Mouse (Mus musculus) cerebellum, adult 2 months (tissue): ENCODE results near the gene Sall1. TPM values are rescaled to one million over a fixed set of nuclear protein-coding genes. Genes with fewer than 3 reads are reported as not detected.

Experiments used
- DNase-seq, 2 experiments: peaks; one replicate each; pipeline ENCODE4 v3.0.0; 2021
- H3K27ac ChIP-seq: fragments of 200-500 bp; 2 replicates; pipeline ENCODE4 v1.5.1; 2012; ENCODE audit warnings: low read length, control low read depth, inconsistent platforms; ENCODE audit not compliant: insufficient read depth
- H3K27me3 ChIP-seq: fragments of 200-500 bp; 2 replicates; pipeline ENCODE4 v1.6.1; 2012; ENCODE audit warnings: inconsistent platforms, mild to moderate bottlenecking, low read length, moderate library complexity; ENCODE audit not compliant: control insufficient read depth, insufficient read depth
- H3K4me1 ChIP-seq: fragments of 200-500 bp; 2 replicates; pipeline ENCODE4 v1.6.1; 2011; ENCODE audit warnings: low read length; ENCODE audit not compliant: control insufficient read depth, insufficient read depth
- H3K4me3 ChIP-seq: fragments of 200-500 bp; replicated peaks from 2 replicates; pipeline ENCODE3; 2011; ENCODE audit warnings: mild to moderate bottlenecking, low read depth, low read length, control low read depth; ENCODE audit not compliant: insufficient read depth
- CTCF ChIP-seq: fragments of 200-500 bp; IDR thresholded peaks from 2 replicates; pipeline ENCODE4 v1.5.1; 2011; ENCODE audit warnings: low read depth, mild to moderate bottlenecking, control low read depth, low read length, moderate library complexity, borderline replicate concordance; ENCODE audit not compliant: insufficient read depth
- POLR2A ChIP-seq: fragments of 200-500 bp; IDR thresholded peaks from 2 replicates; pipeline ENCODE4 v1.6.1; 2011; ENCODE audit warnings: low read length, control low read depth, borderline replicate concordance; ENCODE audit not compliant: insufficient read depth
- WGBS: fragments of 180-500 bp; shearing (Covaris S2); methylation state at CpG from one replicate; pipeline ENCODE4 v1.1.7; 2018; 5-methylcytosine and 5-hydroxymethylcytosine counted together
- polyA plus RNA-seq: library from polyadenylated mRNA; depleted of rRNA; stranded (reverse); fragments of >200 nt; gene quantifications from 2 replicates; pipeline ENCODE4 v1.2.3, GENCODE M21; 2012

Sall1 gene
- polyA plus RNA-seq, 1 experiment: 8.2 TPM

GRCm38 (mm10) chr8:89003336-89003896 is 40.5 kb downstream of the Sall1 start:
- 14% methylated on average over 8 of the region's 8 CpGs for WGBS
- DNase-seq: no peak

GRCm38 (mm10) chr8:89002128-89002527 is 41.8 kb downstream of the Sall1 start:
- Histone ChIP-seq H3K27me3 (peaks cover 2% of the 10 kb centered on the region; the same call in 1 of the 2 replicates), H3K4me3 (no peak overlapping the region), H3K4me1 (no peaks in the 10 kb centered on the region), H3K27ac (no peak overlapping the region)
- 74% methylated on average over 2 of the region's 2 CpGs for WGBS
- no peak for DNase-seq
- TF ChIP-seq POLR2A (no peak), CTCF (no peak)

More at GRCm38 (mm10) chr8:89003336-89003896, 40.5 kb downstream of the Sall1 start:
- Histone ChIP-seq H3K27me3 (peaks cover 3% of the 10 kb centered on the region; the same call in 1 of the 2 replicates), H3K4me3 (no peak overlapping the region), H3K4me1 (no peaks in the 10 kb centered on the region), H3K27ac (no peak overlapping the region)
- TF ChIP-seq CTCF (no peak), POLR2A (no peak)

GRCm38 (mm10) chr8:88997276-88997675 is 46.7 kb downstream of the Sall1 start:
- no peaks in the 10 kb centered on the region for H3K27me3 ChIP-seq
- TF ChIP-seq POLR2A (no peak), CTCF (no peak)
- no peaks in the 10 kb centered on the region for H3K4me1 ChIP-seq
- no peak overlapping the region for H3K27ac ChIP-seq
- WGBS: 93% methylated on average over 2 of the region's 2 CpGs
- no peak overlapping the region for H3K4me3 ChIP-seq
- no peak for DNase-seq

GRCm38 (mm10) chr8:88991780-88992509 is 52.0 kb downstream of the Sall1 start:
- H3K4me1 ChIP-seq: no peaks in the 10 kb centered on the region
- no peak overlapping the region for H3K27ac ChIP-seq
- DNase-seq: no peak
- H3K27me3 ChIP-seq: no peaks in the 10 kb centered on the region
- TF ChIP-seq POLR2A: no peak
- no peak for TF ChIP-seq CTCF
- 82% methylated on average over 15 of the region's 15 CpGs for WGBS
- no peak overlapping the region for H3K4me3 ChIP-seq

GRCm38 (mm10) chr8:88991176-88991575 is 52.8 kb downstream of the Sall1 start:
- TF ChIP-seq POLR2A: no peak
- no peak for TF ChIP-seq CTCF
- Histone ChIP-seq H3K27me3 (no peaks in the 10 kb centered on the region), H3K4me3 (no peak overlapping the region), H3K27ac (no peak overlapping the region), H3K4me1 (no peaks in the 10 kb centered on the region)
- no peak for DNase-seq
- 70% methylated on average over 5 of the region's 5 CpGs for WGBS

- DNase-seq: no peak
- Histone ChIP-seq H3K4me3 (no peak overlapping the region), H3K4me1 (no peaks in the 10 kb centered on the region), H3K27me3 (no peaks in the 10 kb centered on the region), H3K27ac (no peak overlapping the region)
- 69% methylated on average over 3 of the region's 3 CpGs for WGBS
- TF ChIP-seq CTCF (no peak), POLR2A (no peak)
Observed at GRCm38 (mm10) chr8:88989002-88989401, 55.0 kb downstream of the Sall1 start.

GRCm38 (mm10) chr8:88983468-88983867 is 60.5 kb downstream of the Sall1 start:
- no peaks in the 10 kb centered on the region for H3K4me1 ChIP-seq
- no peak overlapping the region for H3K4me3 ChIP-seq
- no peak for DNase-seq
- WGBS: 86% methylated on average over 5 of the region's 5 CpGs
- no peak overlapping the region for H3K27ac ChIP-seq
- TF ChIP-seq CTCF: no peak
- H3K27me3 ChIP-seq: no peaks in the 10 kb centered on the region
